8 mouse cellular contexts compared by ENCODE assay signal in genomic region chr10:70183210-70184080, GRCm38 (mm10). TPM values are rescaled to one million over a fixed set of nuclear protein-coding genes. Genes with fewer than 3 reads are reported as not detected.
A peak's percentile ranks its signal among the peaks of the same experiment; 100 is the strongest.
DNase-seq lines count a peak whose midpoint lies in the region; ATAC-seq lines count a peak whose summit lies in the region.

No protein-coding gene starts in this region.

- 0 out of 2 replicates have a peak overlapping the region, but pooled peaks have one; percentile 20 for H3K27ac ChIP-seq in midbrain, embryonic 14.5 days (replicated peaks; ENCODE audit: low read depth, low read length)

- 71% methylated on average over 15 of the region's 15 CpGs for WGBS in midbrain, embryonic 14.5 days

- H3K36me3 ChIP-seq in midbrain, embryonic 14.5 days (ENCODE audit: control insufficient read depth, insufficient read depth, low read length) = peaks cover 21% of the 10 kb centered on the region

- H3K4me3 ChIP-seq in midbrain, embryonic 14.5 days (replicated peaks; ENCODE audit: low read depth, low read length) = no peak overlapping the region

- H3K4me1 ChIP-seq in midbrain, embryonic 14.5 days (ENCODE audit: control insufficient read depth, insufficient read depth, low read length) = no peaks in the 10 kb centered on the region

- no peak overlapping the region for H3K9ac ChIP-seq in midbrain, embryonic 14.5 days (replicated peaks; ENCODE audit: low read length)

- no peaks in the 10 kb centered on the region for H3K9me3 ChIP-seq in midbrain, embryonic 14.5 days (ENCODE audit: control insufficient read depth, low read length)

- peak; percentile 57 to 66 for DNase-seq in heart, adult 18-20 months
- no peak for DNase-seq in heart, postnatal 4 days
- DNase-seq in gastrocnemius, postnatal 14 days = peak; percentile 45
- peak; percentile 58 for DNase-seq in kidney, adult 9 months
- no peak for DNase-seq in midbrain, embryonic 14.5 days
- no peak for DNase-seq in right cerebral cortex, adult 2 months (ENCODE audit: low spot score in 2 of 2)
- DNase-seq in testis, postnatal 10 days (ENCODE audit: low spot score) = no peak
- no peak for DNase-seq in thymus, adult 18-20 months

- intact Hi-C loops in gastrocnemius, postnatal 14 days (cut with DNase I; ENCODE audit: low total_unique reads) = no loop called here

- H3K4me2 ChIP-seq in midbrain, embryonic 14.5 days (ENCODE audit: low read length) = no peak overlapping the region

- H3K27me3 ChIP-seq in midbrain, embryonic 14.5 days (ENCODE audit: control insufficient read depth, insufficient read depth, low read length) = no peaks in the 10 kb centered on the region

- ATAC-seq in midbrain, embryonic 14.5 days (ENCODE audit: low FRiP score, low TSS enrichment) = no peak

RNA-seq across cellular contexts. Expression of gene Mrln, which starts 21.0 kb away (rescaled TPM):
- 1 to 10 TPM; 4.0 TPM for total RNA-seq in heart, adult 18-20 months (2021)
- total RNA-seq in heart, postnatal 4 days (2021) = under 1 TPM; 0.71 to 0.92 TPM
- total RNA-seq in gastrocnemius, postnatal 14 days (2021) = 100 to 1,000 TPM in 1 of 2 experiments, 10 to 100 TPM in 1; 97.0 to 105 TPM
- not detected in 2 replicates for polyA plus RNA-seq in midbrain, embryonic 14.5 days (2014; fragmentation: Nextera tagmentation; extraction: Ambion mirVana)

Comparison
In these comparisons a context has a peak if more than half of its experiments do, and no peak if none do; other contexts are left out.
1. DNase-seq: peak in heart, adult 18-20 months (2 of 2), gastrocnemius, postnatal 14 days (single experiment) and kidney, adult 9 months (single experiment); none in heart, postnatal 4 days (single experiment), midbrain, embryonic 14.5 days (single experiment), right cerebral cortex, adult 2 months (0 of 2), testis, postnatal 10 days (single experiment) and thymus, adult 18-20 months (0 of 2).
2. RNA of gene Mrln, which starts 21.0 kb away (total RNA-seq): 97.0 to 105 TPM in gastrocnemius, postnatal 14 days; 4.0 TPM in heart, adult 18-20 months and 0.71 to 0.92 TPM in heart, postnatal 4 days; every median in the first group is over 10 times any median in the second.